Mouse (Mus musculus): ENCODE measurements around the gene Gm26620.

The Gm26620 gene

GRCm38 (mm10) chr1:170912891-170913615, 28.2 kb downstream of the Gm26620 start, which contains the start of gene Fcrlb:
Gene Fcrlb (minus strand): TSS chr1:170912941.
- no peak for DNase-seq

- no peak for DNase-seq
Observed at GRCm38 (mm10) chr1:170915657-170916056, 30.8 kb downstream of the Gm26620 start.

- DNase-seq, result no peak
Observed at GRCm38 (mm10) chr1:170919308-170919707, 34.4 kb downstream of the Gm26620 start.

GRCm38 (mm10) chr1:170924485-170924884, 39.6 kb downstream of the Gm26620 start:
- no peak for DNase-seq

GRCm38 (mm10) chr1:170926941-170927340, 42.1 kb downstream of the Gm26620 start:
- DNase-seq, result no peak

- DNase-seq, result no peak
Observed at GRCm38 (mm10) chr1:170927378-170927777, 42.5 kb downstream of the Gm26620 start, which contains the start of gene Fcrla. Gene Fcrla (minus strand): TSS chr1:170927583.

- no peak for DNase-seq
Observed at GRCm38 (mm10) chr1:170928467-170928866, 43.6 kb downstream of the Gm26620 start.

- DNase-seq, result no peak
Observed at GRCm38 (mm10) chr1:170929245-170929644, 44.4 kb downstream of the Gm26620 start.

GRCm38 (mm10) chr1:170932043-170932442, 47.2 kb downstream of the Gm26620 start:
- DNase-seq, result no peak

- DNase-seq, result no peak
Observed at GRCm38 (mm10) chr1:170933386-170933920, 48.6 kb downstream of the Gm26620 start.

- no peak for DNase-seq
Observed at GRCm38 (mm10) chr1:170933940-170934339, 49.1 kb downstream of the Gm26620 start.

GRCm38 (mm10) chr1:170934383-170934782, 49.5 kb downstream of the Gm26620 start:
- no peak for DNase-seq

Measured in cerebellum, adult 8-10 months (tissue).